Mouse (Mus musculus): ENCODE data around the gene Sap25. TPM values are rescaled to one million over a fixed set of nuclear protein-coding genes. Genes with fewer than 3 reads are reported as not detected.
"Not testable (repeated sequence)": the region's sequence is repeated elsewhere in the genome, so short reads cannot be mapped to it uniquely, and the experiment has no call there.

Sap25 gene
- polyA plus RNA-seq, 1 experiment, result 19.7 TPM

GRCm38 (mm10) chr5:137611245-137611602 is 29.9 kb upstream of the Sap25 start:
- peaks cover 3% of the 10 kb centered on the region; the same call in 1 of the 2 replicates for H3K4me1 ChIP-seq (ENCODE audit: control insufficient read depth, insufficient read depth, low read length)
- H3K27me3 ChIP-seq (ENCODE audit: control insufficient read depth, insufficient read depth, low read length), result no peaks in the 10 kb centered on the region
- TF ChIP-seq POLR2A (IDR thresholded peaks at IDR 0.05; ENCODE audit: borderline replicate concordance, insufficient read depth, low read length) (no peak), CTCF (IDR thresholded peaks at IDR 0.05; ENCODE audit: borderline replicate concordance, insufficient read depth, low read depth, low read length) (no peak)
- no peak overlapping the region for H3K27ac ChIP-seq (ENCODE audit: insufficient read depth, low read length)
- 14% methylated on average over 6 of the region's 6 CpGs for WGBS
- no peak for DNase-seq
- H3K4me3 ChIP-seq (replicated peaks; ENCODE audit: insufficient read depth, low read depth, low read length), result no peak overlapping the region

GRCm38 (mm10) chr5:137613076-137613475 is 28.1 kb upstream of the Sap25 start:
- WGBS, result 71% methylated on average over 5 of the region's 5 CpGs
- no peaks in the 10 kb centered on the region for H3K27me3 ChIP-seq (ENCODE audit: control insufficient read depth, insufficient read depth, low read length)
- TF ChIP-seq CTCF (IDR thresholded peaks at IDR 0.05; ENCODE audit: borderline replicate concordance, insufficient read depth, low read depth, low read length) (no peak), POLR2A (IDR thresholded peaks at IDR 0.05; ENCODE audit: borderline replicate concordance, insufficient read depth, low read length) (no peak)
- 0 out of 2 replicates have a peak, but pooled peaks cover 2% of the 10 kb centered on the region for H3K4me1 ChIP-seq (ENCODE audit: control insufficient read depth, insufficient read depth, low read length)
- DNase-seq, result no peak
- H3K27ac ChIP-seq (ENCODE audit: insufficient read depth, low read length), result no peak overlapping the region
- no peak overlapping the region for H3K4me3 ChIP-seq (replicated peaks; ENCODE audit: insufficient read depth, low read depth, low read length)

DNA sequence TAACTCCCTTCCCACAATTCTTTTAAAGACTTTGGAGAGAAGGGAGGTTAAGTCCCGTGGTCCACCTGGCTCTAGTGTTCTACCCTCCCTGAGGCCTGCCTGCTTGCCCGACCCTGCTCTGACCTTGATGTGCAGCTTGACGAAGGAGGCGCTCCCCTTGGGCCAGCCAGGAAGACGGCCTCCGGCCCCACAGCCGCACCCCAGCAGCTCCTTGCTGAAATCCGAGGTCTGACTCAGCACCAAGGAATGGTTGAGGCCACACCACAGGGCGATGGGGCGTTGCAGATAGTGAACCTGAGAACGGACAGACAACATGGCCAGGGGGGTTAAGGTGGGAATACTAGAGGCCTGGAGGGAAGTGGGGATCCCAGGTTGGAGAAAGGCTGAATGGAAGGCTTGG is 27.6 kb upstream of the Sap25 start, which contains the start of gene Pcolce:
Pcolce (minus strand) TSS at position 235 of the 400 bp plus-strand sequence.
- H3K27me3 ChIP-seq (ENCODE audit: control insufficient read depth, insufficient read depth, low read length), result no peaks in the 10 kb centered on the region
- WGBS, result 70% methylated on average over 11 of the region's 11 CpGs

GRCm38 (mm10) chr5:137614921-137615320 is 26.2 kb upstream of the Sap25 start:
- H3K4me3 ChIP-seq (replicated peaks; ENCODE audit: insufficient read depth, low read depth, low read length); H3K27me3 ChIP-seq (ENCODE audit: control insufficient read depth, insufficient read depth, low read length); DNase-seq; H3K27ac ChIP-seq (ENCODE audit: insufficient read depth, low read length); H3K4me1 ChIP-seq (ENCODE audit: control insufficient read depth, insufficient read depth, low read length): not testable (repeated sequence)
- 89% methylated on average over 2 of the region's 2 CpGs for WGBS

More for the DNA sequence above, 27.6 kb upstream of the Sap25 start, which contains the start of gene Pcolce:
- Histone ChIP-seq H3K4me1 (ENCODE audit: control insufficient read depth, insufficient read depth, low read length) (no peaks in the 10 kb centered on the region), H3K4me3 (replicated peaks; ENCODE audit: insufficient read depth, low read depth, low read length) (no peak within 1 kb of the TSS), H3K27ac (ENCODE audit: insufficient read depth, low read length) (no peak within 1 kb of the TSS)
- no peak for TF ChIP-seq POLR2A (IDR thresholded peaks at IDR 0.05; ENCODE audit: borderline replicate concordance, insufficient read depth, low read length)
- TF ChIP-seq CTCF (IDR thresholded peaks at IDR 0.05; ENCODE audit: borderline replicate concordance, insufficient read depth, low read depth, low read length), result no peak
- DNase-seq, result no peak

- no peak for DNase-seq
- WGBS, result 87% methylated on average over 7 of the region's 7 CpGs
- TF ChIP-seq POLR2A (IDR thresholded peaks at IDR 0.05; ENCODE audit: borderline replicate concordance, insufficient read depth, low read length) (no peak), CTCF (IDR thresholded peaks at IDR 0.05; ENCODE audit: borderline replicate concordance, insufficient read depth, low read depth, low read length) (no peak)
- no peak overlapping the region for H3K27ac ChIP-seq (ENCODE audit: insufficient read depth, low read length)
- H3K4me1 ChIP-seq (ENCODE audit: control insufficient read depth, insufficient read depth, low read length), result no peaks in the 10 kb centered on the region
- H3K27me3 ChIP-seq (ENCODE audit: control insufficient read depth, insufficient read depth, low read length), result no peaks in the 10 kb centered on the region
- no peak overlapping the region for H3K4me3 ChIP-seq (replicated peaks; ENCODE audit: insufficient read depth, low read depth, low read length)
These were observed 25.8 kb upstream of the Sap25 start for GRCm38 (mm10) chr5:137615347-137615746.

DNA sequence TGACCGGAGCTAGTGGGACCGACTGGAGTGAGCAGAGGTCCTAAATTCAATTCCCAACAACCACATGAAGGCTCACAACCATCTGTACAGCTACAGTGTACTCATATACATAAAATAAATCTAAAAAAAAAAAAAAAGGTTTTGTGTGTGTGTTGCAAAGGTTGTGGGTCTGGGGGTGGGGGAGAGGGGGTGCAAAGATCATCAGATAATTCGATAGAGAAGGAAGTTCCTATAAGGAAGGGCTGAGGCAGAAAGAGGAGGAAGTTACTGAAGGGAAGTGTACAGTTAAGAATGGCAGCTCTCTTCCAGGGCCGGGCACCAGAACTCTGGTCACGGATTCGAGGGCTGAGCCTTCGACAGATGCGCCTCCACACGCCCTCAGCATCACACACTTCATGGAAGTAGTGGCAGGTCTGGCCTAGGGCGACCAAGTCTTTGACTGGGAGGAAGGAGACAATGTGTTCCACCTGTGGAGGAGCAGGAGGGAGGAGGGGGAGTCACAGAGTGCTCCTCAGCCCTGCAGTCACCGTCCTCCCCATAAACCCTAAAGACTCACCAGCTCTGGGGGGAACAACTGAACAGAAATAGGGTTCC is 17.1 kb upstream of the Sap25 start:
- Histone ChIP-seq H3K4me1 (ENCODE audit: control insufficient read depth, insufficient read depth, low read length) (no peaks in the 10 kb centered on the region), H3K27me3 (ENCODE audit: control insufficient read depth, insufficient read depth, low read length) (no peaks in the 10 kb centered on the region), H3K27ac (ENCODE audit: insufficient read depth, low read length) (no peak overlapping the region), H3K4me3 (replicated peaks; ENCODE audit: insufficient read depth, low read depth, low read length) (no peak overlapping the region)
- no peak for TF ChIP-seq POLR2A (IDR thresholded peaks at IDR 0.05; ENCODE audit: borderline replicate concordance, insufficient read depth, low read length)
- no peak for TF ChIP-seq CTCF (IDR thresholded peaks at IDR 0.05; ENCODE audit: borderline replicate concordance, insufficient read depth, low read depth, low read length)
- DNase-seq, result no peak
- WGBS, result 87% methylated on average over 11 of the region's 11 CpGs

DNA sequence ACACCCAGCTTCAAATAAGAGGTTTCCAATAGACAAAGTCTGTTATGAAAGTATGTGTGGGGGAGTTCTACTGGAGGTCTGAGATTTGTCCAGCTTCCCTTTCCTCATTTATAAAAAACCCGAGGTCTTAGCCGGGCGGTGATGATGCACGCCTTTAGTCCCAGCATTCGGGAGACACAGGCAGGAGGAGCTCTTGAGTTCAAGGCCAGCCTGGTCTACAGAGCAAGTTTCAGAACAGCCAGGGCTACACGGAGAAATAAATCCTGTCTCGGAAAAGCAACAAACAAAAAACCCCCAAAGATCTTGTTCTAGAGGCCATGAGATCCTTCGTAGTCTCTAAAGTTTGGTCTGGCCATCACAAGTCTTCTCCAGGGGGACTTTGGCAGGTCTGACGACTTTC is 13.1 kb upstream of the Sap25 start:
- peak overlapping the region; percentile 85 for H3K4me3 ChIP-seq (replicated peaks; ENCODE audit: insufficient read depth, low read depth, low read length)
- H3K4me1 ChIP-seq (ENCODE audit: control insufficient read depth, insufficient read depth, low read length), result peaks cover 18% of the 10 kb centered on the region
- no peaks in the 10 kb centered on the region for H3K27me3 ChIP-seq (ENCODE audit: control insufficient read depth, insufficient read depth, low read length)
- H3K27ac ChIP-seq (ENCODE audit: insufficient read depth, low read length), result peak overlapping the region; percentile 88
- TF ChIP-seq POLR2A (IDR thresholded peaks at IDR 0.05; ENCODE audit: borderline replicate concordance, insufficient read depth, low read length), result no peak
- TF ChIP-seq CTCF (IDR thresholded peaks at IDR 0.05; ENCODE audit: borderline replicate concordance, insufficient read depth, low read depth, low read length), result no peak
- DNase-seq, result no peak
- 2% methylated on average over 9 of the region's 9 CpGs for WGBS

GRCm38 (mm10) chr5:137628498-137629305 is 12.4 kb upstream of the Sap25 start, which contains the start of the genes Fbxo24, Lrch4 and Gm20605:
Fbxo24 (minus strand) TSS chr5:137629002.
Lrch4 (plus strand) TSS chr5:137629121.
Gm20605 (plus strand) TSS chr5:137629175.
- Histone ChIP-seq H3K4me1 (ENCODE audit: control insufficient read depth, insufficient read depth, low read length) (peaks cover 18% of the 10 kb centered on the region), H3K27ac (ENCODE audit: insufficient read depth, low read length) (peak within 1 kb of the TSS; percentile 88), H3K4me3 (replicated peaks; ENCODE audit: insufficient read depth, low read depth, low read length) (peak within 1 kb of the TSS; percentile 85), H3K27me3 (ENCODE audit: control insufficient read depth, insufficient read depth, low read length) (no peaks in the 10 kb centered on the region)
- peak; percentile 98 to 100 for DNase-seq
- under 1% methylated on average over 46 of the region's 46 CpGs for WGBS
- TF ChIP-seq CTCF (IDR thresholded peaks at IDR 0.05; ENCODE audit: borderline replicate concordance, insufficient read depth, low read depth, low read length) (no peak), POLR2A (IDR thresholded peaks at IDR 0.05; ENCODE audit: borderline replicate concordance, insufficient read depth, low read length) (peak; percentile 96)

Measured in cerebellum, adult 2 months (tissue).